In genomic region chr7:130696347-130697234, GRCm38 (mm10) we compare ENCODE assay signal across 8 mouse cellular contexts.
DNase-seq lines count a peak whose midpoint lies in the region; ATAC-seq and TF ChIP-seq lines count a peak whose summit lies in the region.

No protein-coding gene starts in this region.

- peak overlapping the region; percentile 82 for H3K4me3 ChIP-seq in layer of hippocampus, adult 2 months
- 0 out of 2 replicates have a peak overlapping the region, but pooled peaks have one; percentile 2 for H3K4me3 ChIP-seq in hindbrain, embryonic 14.5 days (replicated peaks; ENCODE audit: low read length)
- peak overlapping the region; percentile 24 for H3K4me3 ChIP-seq in midbrain, embryonic 13.5 days (replicated peaks)

- 0 out of 2 replicates have a peak overlapping the region, but pooled peaks have one; percentile 4 for H3K9ac ChIP-seq in hindbrain, embryonic 14.5 days
- H3K9ac ChIP-seq in midbrain, embryonic 13.5 days (replicated peaks): peak overlapping the region; percentile 46

- no peaks in the 10 kb centered on the region for H3K9me3 ChIP-seq in hindbrain, embryonic 14.5 days (ENCODE audit: control insufficient read depth, low read length)
- H3K9me3 ChIP-seq in midbrain, embryonic 13.5 days: no peaks in the 10 kb centered on the region

- 57% methylated on average over 16 of the region's 16 CpGs for WGBS in hindbrain, embryonic 14.5 days
- WGBS in midbrain, embryonic 13.5 days: 45% methylated on average over 16 of the region's 16 CpGs

- TF ChIP-seq CTCF in layer of hippocampus, adult 2 months (conservative IDR thresholded peaks at IDR 0.05): no peak

- DNase-seq in layer of hippocampus, adult 2 months (ENCODE audit: low spot score in 2 of 2): peak in 1 of 2 experiments; percentile 53
- DNase-seq in layer of hippocampus, postnatal 14 days (ENCODE audit: low spot score in 2 of 2): no peak
- peak; percentile 49 to 54 for DNase-seq in cerebellum, postnatal 36 days
- DNase-seq in hindbrain, embryonic 14.5 days (ENCODE audit: low spot score): no peak
- DNase-seq in adrenal gland, postnatal 36 days: no peak
- no peak for DNase-seq in adrenal gland, postnatal 25 days

- H3K27ac ChIP-seq in layer of hippocampus, adult 2 months: peak overlapping the region; percentile 61
- H3K27ac ChIP-seq in hindbrain, embryonic 14.5 days: no peak overlapping the region
- H3K27ac ChIP-seq in midbrain, embryonic 13.5 days: peak overlapping the region; percentile 67

- no peaks in the 10 kb centered on the region for H3K27me3 ChIP-seq in hindbrain, embryonic 14.5 days (ENCODE audit: control insufficient read depth, insufficient read depth, low read length)
- no peaks in the 10 kb centered on the region for H3K27me3 ChIP-seq in midbrain, embryonic 13.5 days

- H3K4me1 ChIP-seq in hindbrain, embryonic 14.5 days (replicated peaks; ENCODE audit: control insufficient read depth, insufficient read depth, low read length): peaks cover 42% of the 10 kb centered on the region
- peaks cover 70% of the 10 kb centered on the region for H3K4me1 ChIP-seq in midbrain, embryonic 13.5 days (replicated peaks)

- H3K4me2 ChIP-seq in hindbrain, embryonic 14.5 days (replicated peaks): peak overlapping the region; percentile 65
- peak overlapping the region; percentile 88 for H3K4me2 ChIP-seq in midbrain, embryonic 13.5 days (replicated peaks)

- ATAC-seq in hindbrain, embryonic 14.5 days (ENCODE audit: low FRiP score): no peak
- no peak for ATAC-seq in midbrain, embryonic 13.5 days
- no peak for ATAC-seq in megakaryocyte progenitor cell, adult 5-6 weeks (replicated peaks; ENCODE audit: poor library complexity)

- 0 out of 2 replicates have a peak, but pooled peaks cover 2% of the 10 kb centered on the region for H3K36me3 ChIP-seq in hindbrain, embryonic 14.5 days (replicated peaks; ENCODE audit: control insufficient read depth, insufficient read depth)
- H3K36me3 ChIP-seq in midbrain, embryonic 13.5 days: peaks cover 21% of the 10 kb centered on the region

Comparison
In these comparisons a context has a peak if more than half of its experiments do, and no peak if none do; other contexts are left out.
1. DNase-seq: peak in cerebellum, postnatal 36 days (2 of 2); none in layer of hippocampus, postnatal 14 days (0 of 2), hindbrain, embryonic 14.5 days (single experiment), adrenal gland, postnatal 36 days (0 of 2) and adrenal gland, postnatal 25 days (single experiment).
2. H3K4me3 ChIP-seq: peak in every context shown above with its lines; median percentile 82 in layer of hippocampus, adult 2 months; 24 in midbrain, embryonic 13.5 days; 2 in hindbrain, embryonic 14.5 days.